Mouse (Mus musculus) thymus, adult 2 months (tissue): Measurements from ENCODE around the gene Slc9a5. TPM values are rescaled to one million over a fixed set of nuclear protein-coding genes. Genes with fewer than 3 reads are reported as not detected.

ENCODE experiments used
- DNase-seq: peaks from one replicate; pipeline ENCODE4 v3.0.0; 2021
- H3K27ac ChIP-seq: fragments of 200-500 bp; 2 replicates; pipeline ENCODE4 v1.5.1; 2012; ENCODE audit warnings: low read length, control low read depth; ENCODE audit not compliant: control insufficient read depth, insufficient read depth
- H3K27me3 ChIP-seq: fragments of 200-500 bp; 2 replicates; pipeline ENCODE4 v1.6.1; 2012; ENCODE audit warnings: mild to moderate bottlenecking, low read length, moderate library complexity, mixed read lengths; ENCODE audit not compliant: control insufficient read depth, insufficient read depth
- H3K36me3 ChIP-seq: fragments of 200-500 bp; 2 replicates; pipeline ENCODE4 v1.6.1; 2012; ENCODE audit warnings: mild to moderate bottlenecking, low read length, moderate library complexity; ENCODE audit not compliant: control insufficient read depth, insufficient read depth
- H3K4me1 ChIP-seq: fragments of 200-500 bp; replicated peaks from 2 replicates; pipeline ENCODE4 v1.6.1; 2012; ENCODE audit warnings: low read length; ENCODE audit not compliant: control insufficient read depth, insufficient read depth
- H3K4me3 ChIP-seq: fragments of 200-500 bp; 2 replicates; pipeline ENCODE4 v1.5.1; 2012; ENCODE audit warnings: mild to moderate bottlenecking, low read length, control low read depth, moderate library complexity; ENCODE audit not compliant: control insufficient read depth, insufficient read depth
- CTCF ChIP-seq: fragments of 200-500 bp; IDR thresholded peaks from 2 replicates; pipeline ENCODE4 v1.5.1; 2012; ENCODE audit warnings: mild to moderate bottlenecking, control low read depth, low read length, moderate library complexity, borderline replicate concordance; ENCODE audit not compliant: control insufficient read depth, poor library complexity, insufficient read depth; ENCODE audit errors: extremely low read depth
- POLR2A ChIP-seq: fragments of 200-500 bp; IDR thresholded peaks from 2 replicates; pipeline ENCODE4 v1.6.1; 2012; ENCODE audit warnings: mild to moderate bottlenecking, low read length, control low read depth, moderate library complexity; ENCODE audit not compliant: control insufficient read depth, poor library complexity, insufficient read depth; ENCODE audit errors: extremely low read depth
- WGBS: fragments of 180-500 bp; shearing (Covaris S2); methylation state at CpG from one replicate; pipeline ENCODE4 v1.1.7; 2018; 5-methylcytosine and 5-hydroxymethylcytosine counted together
- polyA plus RNA-seq: library from polyadenylated mRNA; depleted of rRNA; stranded (reverse); fragments of >200 nt; gene quantifications from 2 replicates; pipeline ENCODE4 v1.2.3, GENCODE M21; 2012

Gene Slc9a5
- polyA plus RNA-seq, 1 experiment: 12.7 TPM

DNA sequence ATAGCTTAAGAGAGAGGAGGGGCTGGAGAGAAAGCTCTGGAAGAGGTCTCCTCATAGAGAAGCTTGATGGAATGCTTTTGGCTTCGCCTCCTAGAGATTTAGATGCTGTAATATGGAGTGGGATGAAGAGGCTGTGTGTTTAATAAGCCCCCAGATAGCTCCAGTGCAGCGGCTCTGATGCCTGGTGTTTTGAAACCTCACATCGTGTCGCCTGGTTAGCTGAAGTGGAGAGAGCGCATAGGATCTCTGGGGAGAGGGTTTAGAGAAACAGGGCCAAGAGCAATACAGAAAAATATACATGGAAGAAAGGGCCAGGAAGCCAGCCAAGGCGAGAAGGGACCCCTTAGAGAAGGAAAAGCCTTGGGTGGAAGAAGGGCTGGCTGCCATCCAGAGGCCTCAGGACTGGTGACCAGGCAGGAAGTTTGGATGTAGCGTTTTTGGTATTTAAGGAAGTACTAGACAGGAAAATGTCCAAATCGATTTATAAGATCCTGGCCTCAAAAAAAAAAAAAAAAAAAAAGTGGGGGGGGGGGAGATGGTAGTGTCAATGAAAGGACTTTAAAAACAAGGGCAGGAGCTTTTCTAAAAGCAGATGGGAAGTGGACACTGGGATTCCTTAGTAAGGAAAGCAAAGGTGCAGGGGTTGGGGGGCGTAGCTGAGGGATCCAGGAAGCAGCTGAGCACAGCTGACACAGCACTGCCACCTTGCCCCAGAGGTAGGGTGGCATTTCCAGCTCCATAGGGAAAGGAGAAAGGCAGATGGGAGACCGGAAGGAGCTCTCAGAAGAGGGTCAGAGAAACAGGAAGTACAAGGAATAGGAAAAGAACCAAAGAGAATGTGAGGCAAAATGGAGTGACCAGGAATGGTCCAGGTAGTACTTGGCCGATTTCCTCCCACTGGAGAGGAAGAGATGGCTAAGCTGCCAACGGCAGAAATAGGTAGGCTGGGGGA, 13.4 kb downstream of the Slc9a5 start:
- Histone ChIP-seq H3K4me3 (no peak overlapping the region), H3K27me3 (no peaks in the 10 kb centered on the region), H3K27ac (no peak overlapping the region), H3K4me1 (no peaks in the 10 kb centered on the region), H3K36me3 (no peaks in the 10 kb centered on the region)
- 72% methylated on average over 12 of the region's 12 CpGs for WGBS
- TF ChIP-seq CTCF (no peak), POLR2A (no peak)
- DNase-seq: no peak

DNA sequence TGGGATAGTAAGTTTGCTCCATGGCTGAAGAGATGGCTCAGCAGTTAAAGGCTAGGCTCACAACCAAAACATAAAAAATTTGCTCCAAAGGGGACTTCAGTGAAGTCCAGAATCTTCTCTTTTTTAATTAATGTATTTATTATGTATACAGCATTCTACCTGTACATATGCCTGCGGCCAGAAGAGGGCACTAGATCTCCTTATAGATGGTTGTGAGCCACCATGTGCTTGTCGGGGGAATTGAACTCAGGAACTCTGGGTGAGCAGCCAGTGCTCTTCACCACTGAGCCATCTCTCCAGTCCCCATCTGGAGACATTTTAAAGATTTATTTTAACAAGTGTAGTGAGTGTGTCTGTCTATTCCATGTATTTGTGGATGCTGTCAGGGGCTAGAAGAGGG, 18.5 kb downstream of the Slc9a5 start:
- Histone ChIP-seq H3K4me1 (no peaks in the 10 kb centered on the region), H3K27ac (no peak overlapping the region), H3K27me3 (no peaks in the 10 kb centered on the region), H3K4me3 (no peak overlapping the region), H3K36me3 (no peaks in the 10 kb centered on the region)
- 62% methylated on average over 2 of the region's 2 CpGs for WGBS
- peak; percentile 22 for DNase-seq
- no peak for TF ChIP-seq POLR2A
- no peak for TF ChIP-seq CTCF

DNA sequence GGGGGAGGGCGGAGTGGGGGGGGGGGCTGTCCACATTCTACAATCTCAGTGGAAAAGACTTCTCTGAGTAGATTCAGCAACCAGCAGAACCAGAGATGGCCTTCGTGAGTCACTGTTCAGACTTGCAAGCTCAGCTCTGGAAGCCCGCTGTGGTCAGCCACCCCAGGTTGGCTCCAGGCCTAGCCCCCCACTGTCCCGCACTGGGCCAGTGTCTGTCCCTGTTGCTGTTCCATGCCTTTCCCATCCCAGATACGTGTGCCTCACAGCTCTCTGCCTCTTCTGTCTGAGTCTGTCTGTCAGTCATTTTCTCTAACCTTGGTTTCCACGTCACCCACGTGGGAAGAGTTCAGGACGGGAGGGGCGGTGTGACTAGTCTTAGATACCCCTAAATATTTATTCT, 23.8 kb downstream of the Slc9a5 start:
- H3K4me1 ChIP-seq: no peaks in the 10 kb centered on the region
- H3K36me3 ChIP-seq: no peaks in the 10 kb centered on the region
- no peak for TF ChIP-seq CTCF
- no peak for TF ChIP-seq POLR2A
- H3K27ac ChIP-seq: no peak overlapping the region
- DNase-seq: no peak
- WGBS: 89% methylated on average over 9 of the region's 9 CpGs
- no peaks in the 10 kb centered on the region for H3K27me3 ChIP-seq
- H3K4me3 ChIP-seq: no peak overlapping the region

DNA sequence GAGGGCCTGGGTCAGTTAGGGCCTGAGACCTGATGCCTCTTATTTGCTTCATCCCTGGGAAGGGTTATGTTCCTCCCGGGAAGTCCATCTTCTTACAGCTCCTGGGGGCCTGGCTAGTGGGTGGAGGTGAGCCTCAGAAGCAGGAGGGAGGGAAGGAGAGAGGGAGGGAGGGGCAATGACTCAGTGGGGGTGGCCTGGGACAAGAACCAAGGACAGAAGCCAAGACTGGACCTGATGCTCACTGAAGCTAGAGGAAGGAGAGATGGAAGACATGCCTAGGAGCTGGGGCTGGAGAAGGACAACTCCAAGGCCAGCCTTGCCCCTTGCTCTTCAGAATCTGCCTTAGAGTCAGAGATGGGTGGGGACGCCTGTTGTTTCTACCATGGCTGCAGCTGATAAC, 24.4 kb downstream of the Slc9a5 start, which contains the start of gene Plekhg4:
Plekhg4 (plus strand) TSS at position 243 of the 400 bp plus-strand sequence.
- 77% methylated on average over 2 of the region's 2 CpGs for WGBS
- no peak within 1 kb of the TSS for H3K27ac ChIP-seq
- no peak for DNase-seq
- no peaks in the 10 kb centered on the region for H3K4me1 ChIP-seq
- no peaks in the 10 kb centered on the region for H3K27me3 ChIP-seq
- H3K4me3 ChIP-seq: no peak within 1 kb of the TSS
- H3K36me3 ChIP-seq: no peaks in the 10 kb centered on the region
- TF ChIP-seq POLR2A: no peak
- TF ChIP-seq CTCF: no peak

DNA sequence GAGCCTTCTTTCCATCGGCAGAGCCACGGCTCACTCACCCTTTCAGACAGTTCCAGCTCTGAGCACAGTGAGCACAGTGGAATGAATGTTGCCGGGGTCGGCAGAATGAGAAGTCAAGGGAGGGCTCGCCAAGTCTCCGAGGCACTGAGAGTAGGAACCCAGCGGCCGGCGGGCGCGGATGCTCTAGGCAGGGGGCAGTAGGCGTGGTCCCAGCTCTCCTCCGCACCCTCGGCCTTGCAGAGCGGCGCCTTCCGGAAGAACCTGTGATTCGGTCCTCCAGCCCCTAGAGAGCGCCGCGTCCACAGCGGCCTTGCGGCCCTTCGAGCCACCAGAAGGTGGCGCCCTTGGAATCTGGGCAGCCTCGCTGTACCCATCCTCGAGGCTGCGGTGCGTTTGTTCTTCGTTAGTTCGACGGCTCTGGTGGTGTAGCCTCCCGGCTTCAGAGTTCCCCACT, 25.9 kb downstream of the Slc9a5 start:
- DNase-seq: no peak
- Histone ChIP-seq H3K4me3 (no peak overlapping the region), H3K27ac (no peak overlapping the region), H3K4me1 (no peaks in the 10 kb centered on the region), H3K27me3 (no peaks in the 10 kb centered on the region), H3K36me3 (no peaks in the 10 kb centered on the region)
- no peak for TF ChIP-seq CTCF
- TF ChIP-seq POLR2A: no peak
- 65% methylated on average over 33 of the region's 33 CpGs for WGBS

DNA sequence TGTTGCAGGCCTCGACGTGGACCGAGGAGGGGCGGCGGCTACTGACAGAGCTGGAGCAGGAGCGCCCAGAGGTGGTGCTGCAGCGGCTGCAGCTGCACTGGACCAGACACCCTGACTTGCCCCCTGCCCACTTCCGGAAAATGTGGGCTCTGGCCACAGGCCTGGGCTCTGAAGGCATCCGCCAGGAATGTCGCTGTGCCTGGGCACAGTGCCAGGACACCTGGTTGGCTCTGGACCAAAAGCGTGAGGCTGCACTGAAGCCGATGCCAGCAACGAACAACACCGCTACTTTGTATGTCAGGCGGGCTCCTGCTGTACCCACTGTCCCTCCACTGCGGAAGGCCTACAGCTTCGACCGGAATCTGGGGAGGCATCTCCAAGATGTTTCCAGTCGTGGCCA, 30.0 kb downstream of the Slc9a5 start:
- no peak overlapping the region for H3K27ac ChIP-seq
- TF ChIP-seq POLR2A (no peak), CTCF (no peak)
- WGBS: 57% methylated on average over 19 of the region's 19 CpGs
- H3K4me1 ChIP-seq: no peaks in the 10 kb centered on the region
- no peak overlapping the region for H3K4me3 ChIP-seq
- no peaks in the 10 kb centered on the region for H3K27me3 ChIP-seq
- DNase-seq: no peak
- H3K36me3 ChIP-seq: no peaks in the 10 kb centered on the region

DNA sequence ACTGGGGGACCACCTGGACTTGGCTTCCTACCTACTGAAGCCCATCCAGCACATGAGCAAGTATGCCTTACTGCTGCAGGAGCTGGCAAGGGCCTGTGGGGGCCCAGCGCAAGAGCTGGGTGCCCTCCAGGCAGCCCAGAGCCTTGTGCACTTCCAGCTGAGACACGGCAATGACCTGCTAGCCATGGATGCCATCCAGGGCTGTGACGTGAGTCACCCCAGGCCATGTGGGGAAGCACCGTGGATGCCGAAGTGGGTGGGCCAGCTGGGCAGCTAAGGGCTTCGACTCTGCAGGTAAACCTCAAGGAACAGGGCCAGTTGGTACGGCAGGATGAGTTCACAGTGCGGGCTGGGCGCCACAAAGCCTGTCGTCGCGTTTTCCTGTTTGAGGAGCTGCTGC, 31.7 kb downstream of the Slc9a5 start:
- Histone ChIP-seq H3K4me3 (no peak overlapping the region), H3K36me3 (no peaks in the 10 kb centered on the region), H3K4me1 (no peaks in the 10 kb centered on the region), H3K27me3 (no peaks in the 10 kb centered on the region), H3K27ac (no peak overlapping the region)
- DNase-seq: no peak
- WGBS: 66% methylated on average over 12 of the region's 12 CpGs
- no peak for TF ChIP-seq CTCF
- TF ChIP-seq POLR2A: no peak
